Mouse (Mus musculus): ENCODE data around the gene Poglut1. TPM values are rescaled to one million over a fixed set of nuclear protein-coding genes. Genes with fewer than 3 reads are reported as not detected.

Gene Poglut1
- polyA plus RNA-seq, 1 experiment from 2014 or later: 69.8 TPM

GRCm38 (mm10) chr16:38521211-38521987 is 28.7 kb downstream of the Poglut1 start:
- Histone ChIP-seq H3K27me3 (ENCODE audit: poor library complexity, severe bottlenecking) (no peaks in the 10 kb centered on the region), H3K4me1 (peaks cover 22% of the 10 kb centered on the region), H3K27ac (peak overlapping the region; percentile 95; the same call in 1 of the 2 replicates), H3K36me3 (replicated peaks) (peaks cover 51% of the 10 kb centered on the region), H3K9me3 (no peaks in the 10 kb centered on the region), H3K4me3 (peak overlapping the region; percentile 97)
- no peak for DNase-seq (ENCODE audit: extremely low spot score, low spot score)
- WGBS: 43% methylated on average over 8 of the region's 8 CpGs

GRCm38 (mm10) chr16:38519140-38519539 is 30.9 kb downstream of the Poglut1 start:
- Histone ChIP-seq H3K4me3 (no peak overlapping the region), H3K27ac (no peak overlapping the region)
- WGBS: 93% methylated on average over 2 of the region's 2 CpGs

DNA sequence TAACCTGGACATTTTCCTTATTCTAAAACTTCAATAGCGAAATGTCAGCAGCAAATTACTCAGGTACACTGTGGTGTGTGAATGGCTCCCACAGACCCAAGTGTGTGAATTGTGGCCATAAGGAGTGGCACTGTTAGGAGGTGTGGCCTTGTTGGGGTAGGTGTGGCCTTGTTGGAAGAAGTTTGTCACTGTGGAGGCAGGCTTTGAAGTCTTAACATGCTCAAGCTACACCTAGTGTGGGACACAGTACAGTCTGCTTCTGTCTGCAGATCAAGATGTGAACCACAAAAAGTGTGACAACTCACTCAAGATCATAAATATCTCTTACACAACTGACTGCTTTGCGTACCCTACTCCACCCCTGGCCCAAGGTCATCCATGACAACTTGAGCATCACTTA is 39.2 kb downstream of the Poglut1 start:
- DNase-seq (ENCODE audit: extremely low spot score, low spot score): no peak
- 96% methylated on average over 2 of the region's 2 CpGs for WGBS
- no peaks in the 10 kb centered on the region for H3K4me1 ChIP-seq
- peaks cover 89% of the 10 kb centered on the region for H3K36me3 ChIP-seq (replicated peaks)
- H3K4me3 ChIP-seq: no peak overlapping the region
- no peak overlapping the region for H3K27ac ChIP-seq
- H3K27me3 ChIP-seq (ENCODE audit: poor library complexity, severe bottlenecking): no peaks in the 10 kb centered on the region
- no peaks in the 10 kb centered on the region for H3K9me3 ChIP-seq

More at GRCm38 (mm10) chr16:38519140-38519539, 30.9 kb downstream of the Poglut1 start:
- no peak for DNase-seq (ENCODE audit: extremely low spot score, low spot score)
- no peaks in the 10 kb centered on the region for H3K9me3 ChIP-seq
- H3K4me1 ChIP-seq: peaks cover 22% of the 10 kb centered on the region
- no peaks in the 10 kb centered on the region for H3K27me3 ChIP-seq (ENCODE audit: poor library complexity, severe bottlenecking)
- H3K36me3 ChIP-seq (replicated peaks): peaks cover 48% of the 10 kb centered on the region

DNA sequence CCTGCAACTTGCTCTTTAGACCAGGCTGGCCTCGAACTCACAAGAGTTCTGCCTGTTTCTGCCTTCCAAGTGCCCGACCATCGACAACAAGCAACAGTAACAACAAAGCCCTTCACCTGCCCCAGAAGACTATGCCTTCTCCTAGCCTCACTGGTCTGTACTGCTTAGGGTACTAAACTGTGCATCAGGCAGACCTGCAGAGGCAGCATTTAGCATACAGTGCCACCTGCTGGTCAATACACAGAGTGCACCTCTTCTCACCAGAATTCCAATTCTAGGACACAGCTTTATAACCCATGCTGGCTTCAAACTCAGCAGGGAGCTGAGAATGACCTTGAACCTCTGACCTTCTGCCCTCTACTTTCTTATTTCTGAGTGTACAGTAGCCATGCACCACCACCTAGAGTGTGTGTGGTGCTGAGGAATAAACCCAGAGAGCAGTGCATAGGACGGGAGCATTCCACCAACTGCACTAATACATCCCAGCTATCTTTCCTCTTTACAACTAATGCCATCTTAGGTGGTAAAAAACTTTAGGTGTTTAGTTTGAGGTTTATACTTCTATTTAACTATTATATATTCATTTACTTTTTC is 43.9 kb downstream of the Poglut1 start:
- peaks cover 89% of the 10 kb centered on the region for H3K36me3 ChIP-seq (replicated peaks)

DNA sequence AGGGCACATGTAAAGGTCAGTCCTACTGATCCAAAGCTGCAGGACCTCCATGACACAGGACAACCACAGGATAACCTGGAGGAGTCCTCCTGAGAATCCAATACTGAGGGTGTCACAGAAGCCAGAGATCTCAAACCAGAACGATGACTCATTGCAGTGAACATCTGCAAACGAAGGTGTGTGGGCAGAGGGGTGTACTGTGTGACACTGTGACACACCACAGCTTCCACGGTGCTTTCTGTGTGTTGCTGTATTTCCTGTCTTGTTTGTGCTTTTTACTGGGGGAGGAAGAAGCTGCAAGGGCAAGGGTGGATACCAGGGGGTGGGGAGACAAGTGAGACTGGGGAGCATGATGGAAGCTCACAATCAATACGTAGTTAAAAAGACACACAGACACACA is 46.5 kb downstream of the Poglut1 start:
- H3K27ac ChIP-seq: no peak overlapping the region
- no peaks in the 10 kb centered on the region for H3K9me3 ChIP-seq
- H3K4me3 ChIP-seq: no peak overlapping the region
- H3K36me3 ChIP-seq (replicated peaks): peaks cover 97% of the 10 kb centered on the region
- DNase-seq (ENCODE audit: extremely low spot score, low spot score): no peak
- WGBS: 93% methylated on average over 4 of the region's 4 CpGs
- H3K27me3 ChIP-seq (ENCODE audit: poor library complexity, severe bottlenecking): no peaks in the 10 kb centered on the region
- H3K4me1 ChIP-seq: no peaks in the 10 kb centered on the region

More for the DNA sequence above, 43.9 kb downstream of the Poglut1 start:
- no peak overlapping the region for H3K27ac ChIP-seq
- DNase-seq (ENCODE audit: extremely low spot score, low spot score): peak; percentile 45
- no peaks in the 10 kb centered on the region for H3K4me1 ChIP-seq
- no peaks in the 10 kb centered on the region for H3K9me3 ChIP-seq
- 73% methylated on average over 4 of the region's 4 CpGs for WGBS
- no peaks in the 10 kb centered on the region for H3K27me3 ChIP-seq (ENCODE audit: poor library complexity, severe bottlenecking)
- no peak overlapping the region for H3K4me3 ChIP-seq

DNA sequence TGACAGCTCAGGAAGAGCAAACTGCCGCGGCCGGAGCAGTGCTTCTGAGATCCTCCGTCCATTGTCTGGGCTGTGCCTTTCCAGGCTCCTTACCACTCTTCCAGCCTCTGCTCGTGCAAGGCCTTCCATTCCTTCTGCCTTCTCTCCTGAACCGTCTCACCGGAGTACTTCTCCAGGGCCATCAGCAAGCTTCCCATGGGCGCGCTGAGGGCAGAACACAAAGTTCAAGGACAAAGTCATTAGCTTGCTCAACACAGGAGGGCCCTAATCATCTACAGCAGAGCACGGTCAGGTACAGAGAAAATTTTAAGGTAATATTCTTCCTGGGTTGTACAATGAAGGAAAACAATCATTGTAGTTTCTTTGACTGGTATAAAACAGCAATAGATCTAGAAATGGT is 47.6 kb downstream of the Poglut1 start:
- H3K4me1 ChIP-seq: no peaks in the 10 kb centered on the region
- 93% methylated on average over 10 of the region's 10 CpGs for WGBS
- H3K4me3 ChIP-seq: no peak overlapping the region
- H3K27ac ChIP-seq: no peak overlapping the region
- DNase-seq (ENCODE audit: extremely low spot score, low spot score): no peak
- peaks cover 96% of the 10 kb centered on the region for H3K36me3 ChIP-seq (replicated peaks)
- H3K27me3 ChIP-seq (ENCODE audit: poor library complexity, severe bottlenecking): no peaks in the 10 kb centered on the region
- H3K9me3 ChIP-seq: no peaks in the 10 kb centered on the region

- Histone ChIP-seq H3K27ac (no peak overlapping the region), H3K9me3 (no peaks in the 10 kb centered on the region), H3K4me1 (no peaks in the 10 kb centered on the region), H3K4me3 (no peak overlapping the region), H3K27me3 (ENCODE audit: poor library complexity, severe bottlenecking) (no peaks in the 10 kb centered on the region), H3K36me3 (replicated peaks) (peaks cover 52% of the 10 kb centered on the region)
- DNase-seq (ENCODE audit: extremely low spot score, low spot score): no peak
- 83% methylated on average over 7 of the region's 7 CpGs for WGBS
These were observed 53.4 kb downstream of the Poglut1 start for GRCm38 (mm10) chr16:38496604-38497140.

DNA sequence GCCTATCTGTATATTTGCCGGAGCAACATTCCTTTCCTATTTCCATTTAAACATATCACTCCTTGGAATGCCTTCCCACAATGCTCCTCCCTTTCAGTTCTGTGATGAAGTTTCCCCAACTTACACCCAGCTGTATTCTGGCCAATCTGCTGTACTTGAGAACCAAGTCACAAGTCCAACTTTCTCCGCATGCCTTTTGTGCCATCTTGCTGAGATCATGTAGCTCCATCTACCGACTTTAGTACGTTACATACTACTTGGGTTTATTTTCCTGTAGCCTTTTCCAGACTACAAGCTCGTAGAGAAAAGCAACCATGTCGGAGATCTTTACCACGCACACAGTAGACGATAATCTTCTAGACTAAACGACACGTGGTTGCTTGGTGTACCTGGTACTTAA is 56.2 kb downstream of the Poglut1 start:
- Histone ChIP-seq H3K4me1 (no peaks in the 10 kb centered on the region), H3K9me3 (no peaks in the 10 kb centered on the region), H3K27me3 (ENCODE audit: poor library complexity, severe bottlenecking) (no peaks in the 10 kb centered on the region), H3K4me3 (no peak overlapping the region), H3K27ac (no peak overlapping the region), H3K36me3 (replicated peaks) (peaks cover 24% of the 10 kb centered on the region)
- WGBS: 91% methylated on average over 10 of the region's 10 CpGs
- no peak for DNase-seq (ENCODE audit: extremely low spot score, low spot score)

DNA sequence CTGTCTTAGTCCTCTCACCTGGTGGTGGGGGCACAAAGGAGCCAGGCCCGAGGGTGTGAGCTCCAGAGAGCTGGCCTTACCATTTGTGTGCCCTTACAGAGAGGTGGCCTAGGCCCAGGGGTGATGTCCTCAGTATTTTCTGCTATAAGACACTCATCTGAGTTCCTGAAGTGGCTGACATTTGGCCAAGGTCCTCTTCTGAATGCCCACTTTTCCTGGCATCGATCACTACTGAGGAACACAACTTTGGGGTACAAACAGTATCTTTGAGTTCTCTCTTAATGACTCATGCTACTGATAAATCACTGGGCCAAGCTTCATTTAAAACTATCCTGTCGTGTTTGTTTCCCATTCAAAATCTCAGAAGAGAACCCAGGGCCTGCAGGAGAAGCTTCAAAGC is 57.5 kb downstream of the Poglut1 start:
- Histone ChIP-seq H3K27ac (no peak overlapping the region), H3K27me3 (ENCODE audit: poor library complexity, severe bottlenecking) (no peaks in the 10 kb centered on the region), H3K36me3 (replicated peaks) (peaks cover 12% of the 10 kb centered on the region), H3K4me1 (no peaks in the 10 kb centered on the region), H3K9me3 (no peaks in the 10 kb centered on the region), H3K4me3 (no peak overlapping the region)
- DNase-seq (ENCODE audit: extremely low spot score, low spot score): no peak
- WGBS: 95% methylated on average over 3 of the region's 3 CpGs

GRCm38 (mm10) chr16:38483582-38484309 is 66.3 kb downstream of the Poglut1 start:
- H3K4me3 ChIP-seq: peak overlapping the region; percentile 44
- H3K9me3 ChIP-seq: no peaks in the 10 kb centered on the region
- no peak overlapping the region for H3K27ac ChIP-seq
- 37% methylated on average over 42 of the region's 42 CpGs for WGBS
- peaks cover 11% of the 10 kb centered on the region for H3K4me1 ChIP-seq
- DNase-seq (ENCODE audit: extremely low spot score, low spot score): no peak
- no peaks in the 10 kb centered on the region for H3K36me3 ChIP-seq (replicated peaks)
- H3K27me3 ChIP-seq (ENCODE audit: poor library complexity, severe bottlenecking): peaks cover 42% of the 10 kb centered on the region

DNA sequence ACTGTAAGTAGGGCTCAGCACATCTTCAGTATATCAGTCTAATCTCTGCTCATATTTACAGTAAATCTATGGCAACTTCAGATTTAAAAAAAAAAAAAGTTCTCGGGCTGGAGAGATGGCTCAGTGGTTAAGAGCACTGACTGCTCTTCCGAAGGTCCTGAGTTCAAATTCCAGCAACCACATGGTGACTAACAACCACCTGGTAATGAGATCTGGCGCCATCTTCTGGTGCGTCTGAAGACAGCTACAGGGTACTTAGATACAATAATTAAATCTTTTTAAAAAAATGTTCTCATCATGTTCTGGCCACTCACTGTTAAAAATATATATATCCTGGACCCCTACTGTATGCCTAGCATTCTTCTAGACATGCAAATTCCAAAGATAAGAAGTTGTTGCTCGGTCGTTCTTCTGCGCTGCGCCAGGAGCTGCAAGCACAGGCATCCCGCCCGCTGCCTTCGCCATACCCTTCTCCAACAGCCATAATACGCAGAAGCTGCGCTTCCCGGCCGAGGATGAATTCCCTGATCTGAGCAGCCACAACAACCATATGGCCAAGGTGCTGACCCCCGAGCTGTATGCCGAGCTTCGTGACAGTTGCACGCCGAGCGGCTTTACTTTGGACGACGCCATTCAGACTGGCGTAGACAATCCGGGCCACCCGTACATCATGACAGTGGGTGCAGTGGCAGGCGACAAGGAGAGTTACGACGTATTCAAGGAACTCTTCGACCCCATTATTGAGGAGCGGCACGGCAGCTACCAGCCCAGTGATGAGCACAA is 67.1 kb downstream of the Poglut1 start:
- WGBS: 22% methylated on average over 32 of the region's 32 CpGs

GRCm38 (mm10) chr16:38481327-38481726 is 68.7 kb downstream of the Poglut1 start:
- DNase-seq (ENCODE audit: extremely low spot score, low spot score): no peak
- Histone ChIP-seq H3K27me3 (ENCODE audit: poor library complexity, severe bottlenecking) (peaks cover 52% of the 10 kb centered on the region), H3K9me3 (no peaks in the 10 kb centered on the region), H3K4me3 (no peak overlapping the region), H3K4me1 (peaks cover 21% of the 10 kb centered on the region), H3K36me3 (replicated peaks) (no peaks in the 10 kb centered on the region), H3K27ac (no peak overlapping the region)
- WGBS: 79% methylated on average over 4 of the region's 4 CpGs

More for the DNA sequence above, 67.1 kb downstream of the Poglut1 start:
- Histone ChIP-seq H3K27ac (no peak overlapping the region), H3K4me3 (peak overlapping the region; percentile 44), H3K9me3 (no peaks in the 10 kb centered on the region), H3K4me1 (peaks cover 11% of the 10 kb centered on the region), H3K27me3 (ENCODE audit: poor library complexity, severe bottlenecking) (peaks cover 42% of the 10 kb centered on the region), H3K36me3 (replicated peaks) (no peaks in the 10 kb centered on the region)
- DNase-seq (ENCODE audit: extremely low spot score, low spot score): no peak

All from forebrain, embryonic 10.5 days (tissue).